Mouse (Mus musculus) Patski (cell line): ENCODE measurements around the gene Slc5a4a. TPM values are rescaled to one million over a fixed set of nuclear protein-coding genes. Genes with fewer than 3 reads are reported as not detected.

ENCODE experiments used
- ATAC-seq: fragments of 100-300 bp; one replicate; pipeline ENCODE4 v1.8.0; 2021
- CTCF ChIA-PET: fragments of 350-600 bp; sonication (Branson Sonifier 250); formaldehyde crosslinking; loops from one replicate; lab custom pipeline; 2022; ENCODE audit warnings: inconsistent platforms; lab: Charles Lee
- POLR2A ChIA-PET: fragments of 350-600 bp; sonication (Branson Sonifier 250); formaldehyde crosslinking; loops from one replicate; lab custom pipeline; 2022; ENCODE audit warnings: antibody characterized with exemption, inconsistent platforms; lab: Charles Lee
- DNase-seq: peaks from one replicate; pipeline ENCODE4 v3.0.0-alpha.2; 2011; ENCODE audit warnings: low read depth, low spot score
- H3K27me3 ChIP-seq: fragments of 371-371 bp; one replicate; pipeline ENCODE4 v1.5.1; 2021
- CTCF ChIP-seq: fragments of 100-300 bp; IDR thresholded peaks from one replicate; pipeline ENCODE4 v1.5.1; 2021
- in situ Hi-C: fragments of 300-500 bp; cut with MboI; formaldehyde crosslinking; loops from 3 replicates; pipeline ENCODE4 v1.11.1; 2018; ENCODE audit warnings: low pct_unique_long_range_greater_than_20kb, mixed read lengths
- polyA plus RNA-seq: library from polyadenylated mRNA; unstranded; gene quantifications from one replicate; pipeline ENCODE4 v1.2.3, GENCODE M21; 2021

Gene Slc5a4a
- polyA plus RNA-seq, 1 experiment from 2014 or later = not detected

DNA sequence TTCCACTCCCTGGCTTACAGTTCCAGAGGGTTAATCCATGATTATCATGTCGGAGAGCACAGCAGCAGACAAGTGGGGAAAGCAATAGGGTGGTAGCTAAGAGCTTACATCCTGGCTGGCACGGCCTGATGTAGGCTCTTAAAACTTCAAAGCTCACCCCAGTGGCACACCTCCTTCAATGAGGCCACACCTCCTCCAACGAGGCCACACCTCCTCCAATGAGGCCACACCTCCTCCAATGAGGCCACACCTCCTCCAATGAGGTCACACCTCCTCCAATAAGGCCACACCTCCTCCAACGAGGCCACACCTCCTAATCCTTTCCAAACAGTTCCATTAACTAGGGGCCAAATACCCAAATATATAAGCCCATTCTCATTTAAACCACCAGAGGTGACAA is 66.9 kb downstream of the Slc5a4a start:
- ATAC-seq (no peak), DNase-seq (no peak)
- H3K27me3 ChIP-seq = no peaks in the 10 kb centered on the region
- in situ Hi-C loops = no loop called here
- ChIA-PET POLR2A (no interaction called here), CTCF (no interaction called here)
- TF ChIP-seq CTCF = no peak

DNA sequence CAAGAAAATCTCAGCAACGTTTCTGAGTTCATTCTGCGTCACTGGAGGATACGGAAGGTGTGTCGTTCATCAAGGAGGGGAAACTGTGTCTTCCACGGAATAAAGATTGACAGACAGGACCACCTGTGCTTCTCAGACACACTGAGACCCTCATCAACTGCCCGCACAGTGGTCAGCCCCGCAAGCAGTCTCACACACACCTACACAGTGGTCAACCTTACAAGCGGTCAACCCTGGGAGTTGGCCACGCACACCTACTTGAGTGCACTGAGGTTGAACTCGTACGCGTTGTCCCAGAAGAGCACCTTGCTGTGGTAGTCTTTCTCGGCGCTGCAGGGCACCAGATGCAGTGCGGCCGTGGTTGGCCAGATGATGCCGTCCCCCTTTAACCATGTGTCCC is 69.8 kb downstream of the Slc5a4a start:
- no peak for ATAC-seq
- no peak for TF ChIP-seq CTCF
- no peaks in the 10 kb centered on the region for H3K27me3 ChIP-seq
- in situ Hi-C loops = no loop called here
- DNase-seq = no peak
- ChIA-PET CTCF (no interaction called here), POLR2A (no interaction called here)

DNA sequence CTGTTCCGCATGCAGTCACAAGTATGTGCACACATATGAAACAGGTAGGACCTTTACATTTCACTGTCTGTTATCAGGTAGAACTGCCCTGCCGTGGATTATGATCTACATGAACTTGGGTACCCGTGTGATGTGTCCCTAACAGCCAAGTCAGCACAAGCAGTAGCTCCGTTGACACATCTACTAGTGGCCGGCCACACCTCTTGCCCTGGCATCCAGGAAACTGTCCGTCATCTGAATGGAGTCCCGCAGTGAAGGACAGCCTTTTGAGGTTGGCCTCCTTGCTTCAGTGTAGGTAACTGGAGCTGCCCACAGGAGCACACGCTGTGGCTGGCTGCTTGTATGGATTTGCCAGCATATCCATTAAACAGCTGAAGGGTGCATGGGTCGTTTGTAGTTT is 71.0 kb downstream of the Slc5a4a start:
- no peaks in the 10 kb centered on the region for H3K27me3 ChIP-seq
- in situ Hi-C loops = no loop called here
- ChIA-PET CTCF (no interaction called here), POLR2A (no interaction called here)
- no peak for ATAC-seq
- no peak for TF ChIP-seq CTCF
- no peak for DNase-seq

DNA sequence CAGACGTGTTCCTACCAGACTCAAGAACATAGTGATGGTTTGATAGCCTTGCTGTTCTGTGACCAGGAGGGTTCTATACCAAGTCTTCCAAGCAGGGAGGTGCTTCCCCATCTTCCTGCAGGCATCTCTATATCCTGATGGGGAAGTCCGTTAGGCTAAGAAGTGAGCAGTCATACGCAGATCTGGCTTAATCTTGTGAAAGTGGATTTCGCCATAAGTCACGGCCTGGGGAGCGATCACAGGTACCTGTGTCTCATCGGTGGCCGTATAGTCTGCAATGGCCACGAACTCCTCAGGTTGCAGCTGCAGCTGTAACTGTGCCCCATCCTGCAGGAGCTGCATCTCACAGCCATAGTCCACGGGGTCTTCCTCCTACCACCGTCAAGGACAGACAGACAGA is 78.7 kb downstream of the Slc5a4a start:
- DNase-seq = no peak
- in situ Hi-C loops = no loop called here
- ChIA-PET POLR2A (interaction anchor here (0.6 kb wide), 1 partner anchor 465 kb away, joined by 3 read pairs; no protein-coding TSS in a partner anchor), CTCF (no interaction called here)
- no peaks in the 10 kb centered on the region for H3K27me3 ChIP-seq
- ATAC-seq = no peak
- TF ChIP-seq CTCF = no peak

DNA sequence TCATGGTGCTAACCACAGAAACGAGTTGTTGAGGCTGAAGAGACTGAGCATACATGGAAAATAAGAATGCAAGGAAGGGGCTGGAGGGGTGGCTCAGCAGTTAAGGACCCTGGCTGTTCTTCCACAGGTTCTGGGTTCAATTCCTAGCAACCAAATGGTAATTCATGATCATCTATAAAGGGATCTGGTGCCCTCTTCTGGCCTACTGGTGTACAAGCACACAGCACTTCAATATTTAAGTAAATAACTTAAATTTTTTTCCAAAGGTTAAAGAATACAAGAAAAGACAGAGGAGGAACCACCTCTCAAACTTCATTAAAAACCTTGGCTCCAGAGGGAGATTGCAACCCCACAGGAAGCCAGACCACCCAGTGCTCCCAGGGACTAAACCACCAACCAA is 82.4 kb downstream of the Slc5a4a start:
- H3K27me3 ChIP-seq = no peaks in the 10 kb centered on the region
- DNase-seq = no peak
- POLR2A ChIA-PET = no interaction called here
- CTCF ChIA-PET = no interaction called here
- no peak for TF ChIP-seq CTCF
- ATAC-seq = no peak
- in situ Hi-C loops = no loop called here

DNA sequence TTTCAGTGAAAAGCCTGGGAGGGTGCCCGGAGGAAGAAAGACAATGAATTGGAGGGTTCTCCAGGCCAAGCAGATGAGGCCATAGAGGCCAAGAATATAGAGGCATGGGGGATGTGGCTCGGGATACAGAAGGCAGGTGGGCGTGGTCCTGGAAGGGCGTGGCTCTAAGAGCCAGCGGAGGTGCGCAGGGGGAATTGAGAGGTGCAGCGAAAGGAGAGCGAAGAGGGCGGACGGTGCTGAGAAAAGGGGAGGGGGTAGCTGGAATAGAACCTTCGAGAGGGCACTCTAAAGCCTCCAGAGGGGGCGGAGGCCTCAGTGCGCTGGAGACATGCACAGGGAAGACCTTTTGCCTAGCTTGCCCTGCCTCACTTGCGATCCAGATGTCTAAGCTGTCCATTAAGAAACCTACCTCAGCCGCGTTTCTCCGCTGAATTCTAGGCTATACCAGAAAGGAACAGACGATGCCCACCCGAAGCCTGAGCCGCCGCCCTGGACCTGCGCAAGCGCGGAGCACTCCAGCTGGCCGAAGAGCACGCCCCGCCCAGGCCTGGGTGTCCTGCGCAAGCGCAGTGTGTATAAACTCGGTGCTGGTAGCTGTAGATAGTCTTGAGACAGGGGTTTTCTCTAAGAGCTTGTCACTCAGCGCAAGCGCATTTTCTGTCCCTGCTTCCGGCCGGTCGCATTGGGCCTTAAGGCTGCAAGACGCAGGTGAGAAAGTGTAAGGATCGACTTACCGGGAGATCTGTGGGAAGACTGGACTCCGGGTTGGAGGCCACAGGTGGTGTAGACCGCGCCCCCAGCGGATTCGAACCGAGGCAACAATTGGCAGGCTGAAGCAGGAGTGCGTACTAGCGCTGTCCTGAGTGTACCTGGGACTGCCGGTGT is 90.3 kb downstream of the Slc5a4a start, which contains the start of gene Prmt2:
TSS of gene Prmt2 (minus strand) at position 525 of the 885 bp plus-strand sequence.
- CTCF ChIA-PET = interaction anchor here (0.6 to 2.1 kb wide), 3 partner anchors 10 to 15 kb away, joined by 3 to 6 read pairs (median 3); no protein-coding TSS in a partner anchor

More for the DNA sequence above, 90.3 kb downstream of the Slc5a4a start, which contains the start of gene Prmt2:
- in situ Hi-C loops = no loop called here
- no peak for TF ChIP-seq CTCF
- POLR2A ChIA-PET = interaction anchor here (0.6 kb wide), 1 partner anchor 109 kb away, joined by 4 read pairs; no protein-coding TSS in a partner anchor
- H3K27me3 ChIP-seq = no peaks in the 10 kb centered on the region
- ATAC-seq (peak; percentile 91), DNase-seq (peak; percentile 63)

Other genes with a start within 250 kb of the Slc5a4a start
- gene Smarcb1, start 225.8 kb upstream of the Slc5a4a start, polyA plus RNA-seq = 107 TPM
- 362 TPM for gene Chchd10, start 214.3 kb upstream of the Slc5a4a start, polyA plus RNA-seq
- gene Mmp11, start 211.0 kb upstream of the Slc5a4a start, polyA plus RNA-seq = 67.8 TPM
- 0.05 TPM for gene Gm867, start 206.8 kb upstream of the Slc5a4a start, polyA plus RNA-seq
- not detected for gene Vpreb3, start 204.4 kb upstream of the Slc5a4a start, polyA plus RNA-seq
- not detected for gene Gm5134, start 192.9 kb upstream of the Slc5a4a start, polyA plus RNA-seq
- 8.9 TPM for gene Zfp280b, start 114.8 kb upstream of the Slc5a4a start, polyA plus RNA-seq
- not detected for gene Slc5a4b, start 36.5 kb upstream of the Slc5a4a start, polyA plus RNA-seq
- 45.8 TPM for gene Prmt2, start 90.4 kb downstream of the Slc5a4a start, polyA plus RNA-seq
- 0.26 TPM for gene S100b, start 106.4 kb downstream of the Slc5a4a start, polyA plus RNA-seq
- gene Dip2a, start 197.8 kb downstream of the Slc5a4a start, polyA plus RNA-seq = 47.9 TPM